Mouse (Mus musculus) lung, postnatal 0 days (tissue): ENCODE measurements around the gene Tmem209.

Source experiments
- CTCF ChIP-seq: IDR thresholded peaks from 2 replicates; pipeline ENCODE4 v1.5.1; 2016; ENCODE audit warnings: antibody characterized with exemption, mild to moderate bottlenecking
- EP300 ChIP-seq: IDR thresholded peaks from 2 replicates; pipeline ENCODE4 v1.6.1; 2016; ENCODE audit warnings: antibody characterized with exemption, mild to moderate bottlenecking, control low read depth

DNA sequence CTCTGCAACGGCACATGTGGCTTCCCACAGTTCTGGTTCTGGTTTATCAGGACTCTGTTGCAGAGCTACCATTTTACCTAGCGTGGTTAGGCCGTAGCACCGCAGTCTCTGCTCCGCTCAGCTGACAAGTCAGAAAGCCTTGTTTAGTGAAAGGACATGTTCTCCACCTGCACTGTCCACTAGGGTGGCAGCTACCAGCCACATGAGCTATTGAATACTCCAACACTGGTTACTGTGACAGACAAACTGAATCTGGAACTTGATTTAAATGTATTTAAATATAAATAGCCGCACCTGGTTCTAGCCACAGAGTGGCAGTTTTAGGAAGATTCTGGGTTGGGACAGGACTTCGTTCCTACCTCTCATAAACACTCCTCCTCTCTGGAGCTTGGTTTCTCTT, 52.6 kb downstream of the Tmem209 start:
- TF ChIP-seq CTCF (no peak), EP300 (no peak)
